Mouse (Mus musculus): ENCODE results near the gene Tmem203. TPM values are rescaled to one million over a fixed set of nuclear protein-coding genes. Genes with fewer than 3 reads are reported as not detected.
A peak's percentile ranks its signal among the peaks of the same experiment; 100 is the strongest.

The Tmem203 gene
- polyA plus RNA-seq (2017; shearing (Covaris generic)): 10 to 100 TPM; 10.8 to 13.0 TPM

DNA sequence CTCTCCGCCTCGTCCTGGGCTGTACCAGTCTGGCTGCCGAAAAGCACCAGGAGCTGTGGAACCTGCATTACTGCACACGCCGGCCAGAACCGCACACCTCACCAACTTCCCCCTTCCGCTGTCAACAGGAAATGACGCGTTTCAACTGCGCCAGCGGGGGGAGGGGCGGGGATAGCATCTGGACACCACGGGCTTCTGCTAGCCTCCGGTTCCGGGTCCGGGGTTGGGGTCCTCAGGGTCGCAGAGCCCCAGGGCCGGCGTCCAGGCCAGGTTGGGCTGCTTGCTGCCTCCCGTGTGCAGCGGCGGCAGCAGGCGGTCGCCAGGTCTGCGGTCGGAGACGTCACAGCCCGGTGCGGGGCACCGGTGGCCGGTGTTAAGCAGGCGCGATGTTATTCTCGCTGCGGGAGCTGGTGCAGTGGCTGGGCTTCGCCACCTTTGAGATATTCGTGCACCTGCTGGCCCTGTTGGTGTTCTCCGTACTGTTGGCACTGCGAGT lies at the start of gene Tmem203:
Gene Tmem203 (plus strand): TSS at position 156 of the 496 bp plus-strand sequence.
- ATAC-seq: peak; percentile 78

DNA sequence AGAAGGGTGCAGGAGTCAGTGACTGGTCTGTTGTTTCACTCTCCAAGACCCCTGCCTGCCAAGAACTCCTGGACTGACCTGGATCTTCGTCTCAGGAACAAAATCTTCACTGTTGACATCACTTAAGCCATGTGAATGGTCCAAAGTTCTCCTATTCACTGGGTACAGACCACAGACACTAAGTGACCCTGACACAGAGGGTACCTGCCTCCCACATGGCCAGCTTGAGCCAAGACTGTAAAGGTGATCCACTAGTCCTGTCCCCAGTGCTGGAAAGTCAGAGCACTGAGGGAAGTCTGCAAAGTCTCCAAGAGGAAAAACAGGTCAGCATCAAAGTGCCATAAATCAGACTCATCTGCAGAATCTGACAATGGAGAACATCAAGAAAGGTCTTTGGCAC lies 47.6 kb upstream of the Tmem203 start:
- ATAC-seq: no peak

DNA sequence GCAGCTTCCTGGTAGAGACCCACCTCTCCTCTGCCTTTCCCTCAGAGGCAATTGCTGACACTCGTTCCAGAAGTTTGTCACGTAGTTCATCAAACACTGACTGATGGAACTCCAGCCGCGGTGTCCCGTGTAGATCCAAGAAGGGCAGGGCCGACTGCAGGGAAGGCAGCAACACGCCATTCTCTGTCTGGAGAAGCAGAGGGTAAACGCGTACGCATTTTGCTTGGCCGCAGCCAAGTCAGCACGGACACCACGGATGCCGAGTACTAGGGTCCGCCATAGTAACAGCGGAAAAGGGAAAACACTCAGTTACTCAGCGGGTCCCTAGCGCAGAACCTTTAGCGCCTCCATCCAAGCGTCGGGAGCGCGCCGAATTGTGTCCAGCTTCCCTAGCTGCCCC lies 44.6 kb upstream of the Tmem203 start:
- no peak for ATAC-seq

DNA sequence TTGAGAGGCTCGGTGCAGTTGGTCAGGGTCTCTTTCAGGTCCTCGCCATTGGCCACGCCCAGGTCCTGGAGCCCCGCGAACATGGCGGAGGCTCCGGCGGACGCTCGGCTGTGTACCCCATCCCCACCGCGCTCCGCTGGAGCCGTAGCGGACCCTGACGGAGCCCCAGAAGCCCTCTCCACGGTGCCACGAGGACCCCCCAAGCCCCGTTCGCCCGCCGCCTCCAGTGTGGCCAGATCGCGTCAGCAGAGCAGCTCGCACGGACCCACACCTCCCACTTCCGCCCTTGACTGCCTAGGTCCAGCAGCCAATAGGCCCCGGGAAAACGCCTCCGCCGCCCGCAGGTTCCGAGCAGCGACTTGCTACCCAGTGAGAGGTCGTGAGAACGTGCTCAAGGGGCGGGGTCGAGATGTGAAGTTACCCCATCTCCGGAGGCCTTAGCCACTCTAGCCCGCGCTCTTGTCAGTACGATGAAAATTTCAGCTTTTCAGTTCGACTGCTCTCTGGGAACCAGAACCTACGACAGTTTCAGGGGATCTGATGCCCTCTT lies 44.0 kb upstream of the Tmem203 start, which contains the start of gene Nelfb:
Gene Nelfb (minus strand): TSS at position 369 of the 550 bp plus-strand sequence.
- ATAC-seq: peak; percentile 95

DNA sequence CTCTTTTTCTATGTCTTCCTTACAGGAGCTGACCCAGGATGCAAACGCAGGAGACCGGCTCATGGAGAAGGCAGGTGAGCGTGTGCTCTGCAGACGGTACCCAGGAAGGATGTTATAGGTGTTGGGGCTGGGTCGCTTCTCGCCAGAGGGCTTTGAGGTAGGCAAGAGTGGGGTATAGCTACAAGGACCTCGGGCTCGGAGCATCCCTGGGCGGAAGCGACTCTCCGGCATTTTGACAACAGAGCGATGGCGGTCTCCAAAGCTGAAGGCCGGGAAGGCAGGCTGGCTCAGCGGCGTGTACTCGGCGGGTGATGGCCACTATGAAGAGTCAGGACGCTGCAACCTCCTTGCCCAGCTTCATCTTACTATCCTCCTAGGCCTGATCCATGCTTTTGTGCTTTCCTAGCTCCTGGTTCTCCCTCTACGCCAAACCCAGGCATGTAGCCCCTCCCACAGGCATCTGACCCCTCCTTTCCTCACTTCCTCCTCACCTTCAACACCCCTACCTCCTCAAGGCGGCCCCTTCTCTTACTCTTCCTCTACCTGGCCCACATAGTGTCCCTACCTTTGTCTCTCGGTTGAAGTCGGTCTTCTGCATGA lies 41.9 kb upstream of the Tmem203 start:
- ATAC-seq: no peak

DNA sequence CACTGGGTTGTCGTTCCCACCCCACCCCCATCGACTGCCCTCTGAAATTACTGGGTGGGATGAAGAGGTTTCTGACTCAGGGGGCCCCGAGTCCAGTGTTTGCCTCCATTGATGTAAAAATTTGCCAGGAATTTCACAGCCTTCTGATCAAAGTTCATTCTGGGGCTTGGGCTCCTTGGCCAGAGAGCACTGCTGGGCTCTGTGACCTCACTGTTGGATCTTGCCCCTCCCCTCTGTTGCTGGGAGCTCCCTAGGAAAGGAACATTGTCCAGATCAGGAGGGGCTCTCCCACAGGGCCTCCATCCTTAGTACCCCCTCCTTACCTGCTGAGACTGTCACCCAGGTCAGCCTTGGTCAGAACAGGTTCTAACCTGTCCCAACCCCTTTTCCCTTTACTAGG lies 40.8 kb upstream of the Tmem203 start, which contains the start of gene Stpg3:
Gene Stpg3 (minus strand): TSS at position 194 of the 400 bp plus-strand sequence.
- ATAC-seq: no peak

DNA sequence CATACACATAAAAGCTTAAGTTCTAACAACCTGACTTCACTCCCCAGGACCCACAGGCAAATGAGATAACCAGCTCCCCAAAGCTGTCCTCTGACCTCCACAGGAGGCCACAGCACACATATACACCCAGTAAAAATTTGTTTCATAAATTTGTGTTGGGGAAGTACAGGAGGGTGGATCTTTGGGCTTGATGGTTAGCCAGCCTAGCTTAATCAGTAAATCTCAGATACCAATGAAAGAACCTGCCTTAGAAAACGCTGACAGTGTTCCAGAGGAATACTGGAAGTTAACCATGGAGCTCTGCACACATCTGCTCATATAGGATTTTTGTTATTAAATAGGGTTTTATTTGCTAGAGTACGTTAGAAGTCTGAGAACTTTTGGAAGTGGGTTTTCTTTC lies 37.6 kb upstream of the Tmem203 start:
- ATAC-seq: no peak

DNA sequence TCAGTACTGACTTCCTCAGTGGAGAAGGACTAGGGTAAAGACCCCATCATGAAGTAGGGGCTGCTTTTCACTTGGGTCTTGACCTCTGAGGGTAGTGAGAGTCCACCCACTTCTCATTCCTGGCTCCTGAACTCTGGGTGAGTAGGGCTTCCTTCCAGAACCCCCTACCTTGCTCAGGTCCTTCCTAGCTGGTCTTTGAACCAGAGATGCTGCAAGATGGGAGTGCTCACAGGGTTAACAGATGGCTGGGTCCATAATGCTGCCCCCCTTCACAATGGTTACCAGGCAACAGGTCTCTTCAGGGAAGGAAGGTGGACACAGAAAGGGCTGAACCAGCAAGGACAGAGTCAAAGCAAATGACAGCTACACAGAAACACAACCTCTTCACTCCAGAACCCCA lies 36.8 kb upstream of the Tmem203 start, which contains the start of gene Fam166a:
Gene Fam166a (plus strand): TSS at position 301 of the 400 bp plus-strand sequence.
- ATAC-seq: no peak

DNA sequence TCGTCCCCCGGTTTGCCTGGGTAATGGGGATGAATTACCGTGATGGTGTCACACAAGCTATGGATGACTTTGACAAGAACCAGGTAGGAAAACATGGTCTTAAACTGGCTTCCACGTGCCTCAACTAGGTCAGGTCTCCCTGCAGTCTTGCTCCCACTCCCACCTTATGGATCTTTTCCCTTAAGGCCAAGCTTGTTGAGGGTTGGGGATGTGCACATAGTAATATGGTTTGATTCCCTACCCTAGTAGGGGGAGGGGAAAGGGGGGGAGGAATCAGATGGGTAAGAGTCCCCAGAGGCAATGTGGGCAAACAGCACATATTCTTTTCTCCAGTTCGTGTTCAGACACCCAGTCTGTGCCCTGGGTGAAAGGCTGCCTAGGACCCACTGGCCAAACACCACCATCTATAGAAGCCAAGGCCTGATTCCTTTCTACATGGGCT lies 33.9 kb upstream of the Tmem203 start:
- ATAC-seq: no peak

DNA sequence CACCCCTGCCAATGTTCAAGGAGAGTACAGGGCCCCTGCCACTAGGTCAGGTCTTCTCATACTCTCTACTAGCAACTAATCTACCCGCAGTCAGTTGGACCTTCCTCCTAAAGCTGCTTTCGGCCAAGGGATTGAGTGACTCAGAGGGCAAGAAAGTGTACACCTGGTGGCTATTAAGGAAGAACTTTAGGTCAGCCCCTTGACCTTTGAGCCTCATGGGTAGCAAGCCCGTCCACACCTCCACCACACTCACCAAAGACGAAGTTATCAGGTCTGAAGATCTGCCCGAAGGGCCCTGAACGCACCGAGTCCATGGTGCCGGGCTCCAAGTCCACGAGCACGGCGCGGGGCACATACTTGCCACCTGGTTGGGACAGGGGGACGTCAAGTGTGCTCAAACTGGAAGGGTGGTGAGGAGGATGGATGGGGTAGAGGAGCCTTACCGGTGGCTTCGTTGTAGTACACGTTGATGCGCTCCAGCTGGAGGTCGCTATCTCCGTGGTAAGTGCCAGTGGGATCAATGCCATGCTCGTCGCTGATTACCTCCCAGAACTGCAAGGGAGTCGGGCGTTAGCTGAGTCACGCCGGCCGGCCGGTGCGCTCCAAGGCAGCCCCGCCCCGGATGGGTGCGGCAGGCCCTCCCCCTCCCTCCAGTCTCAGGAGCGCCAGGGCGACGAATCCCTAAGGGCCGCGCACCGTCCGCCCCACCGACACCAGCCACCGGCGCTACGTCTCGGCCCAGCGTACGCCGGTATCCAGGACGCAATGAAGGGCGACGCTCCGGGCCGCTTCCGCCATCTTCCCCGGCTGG lies 31.4 kb upstream of the Tmem203 start:
- peak; percentile 6 for ATAC-seq

DNA sequence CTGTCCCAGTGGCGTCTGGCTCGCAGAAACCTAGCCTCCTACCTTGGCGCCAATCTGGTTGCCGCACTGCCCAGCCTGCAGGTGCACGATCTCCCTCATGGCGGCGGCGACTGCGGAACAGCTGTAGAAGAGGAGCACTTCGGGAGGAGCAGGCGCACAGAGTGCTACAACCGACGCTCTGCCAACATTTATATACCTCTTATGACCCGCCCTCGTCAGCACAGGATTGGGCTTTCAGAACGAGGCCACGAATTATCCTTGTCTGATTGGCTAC lies 30.8 kb upstream of the Tmem203 start, which contains the start of gene Tubb4b:
Gene Tubb4b (minus strand): TSS at position 211 of the 274 bp plus-strand sequence.
- no peak for ATAC-seq

DNA sequence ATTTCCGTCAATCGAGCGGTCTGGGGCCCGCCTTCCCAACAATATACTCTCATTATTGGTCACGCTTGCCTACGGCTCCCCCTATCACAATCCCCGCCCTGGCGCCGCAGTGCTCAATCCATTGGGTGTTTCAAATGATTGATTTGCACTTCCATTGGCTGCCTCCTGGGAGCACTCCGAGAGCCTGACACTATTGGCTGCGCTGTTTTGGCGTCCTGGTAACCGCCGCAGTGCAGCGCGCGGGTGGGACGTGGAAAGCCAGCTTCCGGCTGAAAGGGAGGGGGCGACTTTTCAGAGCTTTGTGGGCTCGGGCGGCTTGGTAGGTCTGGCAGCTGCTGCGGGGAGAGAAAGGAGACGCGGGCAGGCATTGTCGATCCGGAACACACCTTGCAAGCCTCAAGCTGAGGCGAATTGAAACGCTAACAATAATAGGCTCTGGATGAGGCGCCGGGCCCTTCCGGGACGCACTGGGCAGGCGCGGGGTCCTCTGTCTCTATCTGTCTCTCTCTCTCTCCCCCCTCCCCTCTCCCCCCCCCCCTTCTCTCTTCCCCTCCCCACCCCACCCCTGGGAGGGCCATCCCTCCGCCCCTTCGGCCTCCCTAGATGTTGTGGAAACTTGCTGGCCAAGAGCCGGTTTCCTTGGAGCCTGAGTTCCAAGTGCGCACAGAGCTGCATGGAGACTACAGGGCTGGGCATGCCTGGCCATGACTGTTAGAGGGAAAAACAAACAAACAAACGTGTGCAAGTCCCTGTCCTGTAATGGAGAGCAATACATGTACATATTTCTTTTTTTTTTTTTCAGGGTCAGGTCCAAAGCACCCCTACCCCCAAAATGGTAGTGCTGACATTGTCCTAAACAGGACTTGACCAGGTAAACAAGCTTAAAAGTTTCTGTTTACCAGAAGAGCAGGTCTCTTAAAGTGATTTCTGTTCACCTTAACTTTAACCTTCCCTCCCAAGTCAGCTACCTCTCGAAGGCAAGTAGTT lies 30.2 kb upstream of the Tmem203 start:
- peak; percentile 87 for ATAC-seq

DNA sequence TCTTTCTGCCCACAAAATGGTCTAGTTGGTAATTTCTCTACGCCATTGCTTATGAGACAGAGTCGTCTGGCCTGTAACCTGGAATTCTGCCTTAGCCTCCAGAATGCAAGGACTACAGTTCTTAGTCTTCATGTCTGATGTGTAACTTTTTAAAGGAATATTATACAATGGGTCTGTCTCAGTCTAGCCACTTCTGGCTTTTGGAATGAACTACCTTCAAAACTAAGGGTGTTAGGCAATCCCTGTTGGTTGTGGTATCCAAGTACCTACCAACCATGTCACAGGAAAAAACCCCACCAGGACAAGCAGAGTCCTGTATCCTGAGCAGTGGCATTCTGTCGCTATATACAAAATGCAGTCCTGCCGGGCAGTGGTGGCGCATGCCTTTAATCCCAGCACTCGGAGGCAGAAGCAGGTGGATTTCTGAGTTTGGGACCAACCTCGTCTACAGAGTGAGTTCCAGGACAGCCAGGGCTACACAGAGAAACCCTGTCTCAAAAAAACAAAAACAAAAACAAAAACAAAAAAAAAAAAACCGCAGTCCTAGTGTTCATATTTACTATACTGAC lies 29.3 kb upstream of the Tmem203 start:
- ATAC-seq: no peak

DNA sequence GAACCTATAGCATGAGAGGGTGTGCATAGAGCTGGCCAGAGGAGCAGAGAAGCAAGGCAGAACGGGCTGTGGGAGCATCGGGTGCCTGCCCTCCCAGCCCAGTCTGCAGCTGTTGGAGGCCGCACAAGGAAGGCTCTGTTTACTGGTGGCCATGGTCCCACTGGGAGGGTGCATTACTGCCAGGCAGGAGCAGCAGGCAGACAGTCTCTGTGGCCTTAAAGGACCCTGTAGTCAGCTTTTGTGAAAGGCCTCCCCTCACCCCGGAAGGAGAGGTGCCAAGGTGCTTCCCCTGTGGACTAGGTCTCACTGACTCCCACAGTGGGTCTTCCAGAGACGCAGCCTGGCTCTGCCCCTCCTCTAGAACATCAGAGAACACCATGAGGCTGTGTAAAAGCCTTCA lies 28.4 kb upstream of the Tmem203 start:
- no peak for ATAC-seq

DNA sequence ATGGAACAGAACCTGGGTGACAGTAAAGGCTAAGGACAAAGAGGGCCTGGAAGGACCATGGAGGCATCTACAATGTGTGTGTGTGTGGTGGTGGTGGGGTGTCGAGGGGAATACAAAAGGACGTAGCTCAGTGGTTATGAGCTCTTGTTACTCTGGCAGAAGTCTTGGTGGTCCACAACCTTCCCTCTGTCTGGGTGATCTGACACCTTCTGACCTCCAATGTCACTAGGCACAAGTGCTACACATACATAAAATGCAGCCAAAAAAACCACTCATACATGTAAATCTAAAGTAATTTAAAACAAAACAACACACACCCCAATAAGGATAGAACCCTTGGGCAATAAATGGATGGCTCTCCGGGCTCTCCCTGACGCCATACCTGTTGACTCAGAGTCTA lies 27.8 kb upstream of the Tmem203 start:
- no peak for ATAC-seq

DNA sequence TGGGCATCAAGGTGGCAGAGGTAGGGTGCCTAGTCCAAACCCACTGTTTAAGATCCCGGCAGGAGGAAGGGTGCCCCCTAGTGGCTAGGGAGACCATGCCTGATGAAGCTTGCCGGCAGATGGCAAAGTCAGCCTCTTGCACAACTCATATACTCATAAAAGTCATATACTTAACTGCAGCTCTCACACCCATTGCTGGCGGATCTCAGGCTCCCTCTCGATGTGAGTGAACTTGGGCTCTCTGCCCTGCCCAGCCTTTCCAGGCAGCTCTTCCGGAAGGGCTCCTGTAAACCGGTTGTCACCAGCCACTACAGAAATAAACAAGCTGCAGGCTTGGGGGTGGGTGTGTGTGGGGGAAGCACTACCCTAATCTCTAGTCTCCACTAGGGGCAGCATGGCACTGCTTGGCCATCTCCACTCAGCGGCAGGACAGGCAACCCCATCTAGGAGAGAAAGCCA lies 26.8 kb upstream of the Tmem203 start:
- ATAC-seq: peak; percentile 41

DNA sequence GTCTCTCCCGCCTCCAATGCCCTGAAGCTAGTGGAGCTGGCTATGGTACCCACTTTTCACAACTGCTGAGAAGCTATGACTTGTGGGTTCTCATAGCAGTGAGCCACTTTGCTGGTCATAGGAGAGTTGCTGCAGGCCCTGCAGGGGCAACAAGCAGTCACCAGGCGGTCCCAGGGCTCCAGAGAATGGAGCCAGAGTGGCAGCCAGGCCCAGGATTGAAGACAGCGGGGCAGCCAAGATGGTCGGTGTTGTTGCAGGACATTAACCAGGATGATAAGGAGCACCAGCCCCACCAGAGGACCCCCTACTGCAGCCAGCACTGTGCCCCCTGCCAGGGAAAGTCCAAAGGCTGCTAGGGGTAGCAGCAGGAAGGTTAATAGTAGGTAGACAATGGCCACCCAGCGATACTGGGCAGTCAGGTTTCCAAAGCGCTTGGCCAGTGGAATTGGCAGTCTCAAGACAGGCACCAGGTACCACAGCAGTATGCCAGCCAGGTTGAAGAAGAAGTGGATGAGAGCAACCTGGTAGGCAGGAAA lies 26.2 kb upstream of the Tmem203 start:
- ATAC-seq: no peak

DNA sequence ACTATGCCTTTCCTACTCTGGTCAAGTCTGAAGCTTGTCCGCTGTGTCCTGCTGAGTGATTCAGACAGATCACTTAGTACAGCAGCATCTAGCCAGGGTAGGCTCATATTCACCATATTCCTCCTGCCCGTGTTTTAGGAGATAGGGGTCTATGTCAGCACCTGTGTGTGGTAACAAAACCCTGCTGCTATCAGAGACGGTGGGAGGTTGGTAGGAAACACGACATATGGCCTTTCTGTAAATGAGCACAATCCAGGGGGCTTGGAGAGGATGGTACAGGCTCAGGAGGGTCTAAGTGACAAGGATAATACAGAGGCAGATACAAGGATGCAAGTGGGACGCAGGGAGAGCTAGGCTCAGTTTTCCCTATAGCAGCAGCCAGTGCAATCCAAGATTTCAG lies 25.7 kb upstream of the Tmem203 start:
- no peak for ATAC-seq

DNA sequence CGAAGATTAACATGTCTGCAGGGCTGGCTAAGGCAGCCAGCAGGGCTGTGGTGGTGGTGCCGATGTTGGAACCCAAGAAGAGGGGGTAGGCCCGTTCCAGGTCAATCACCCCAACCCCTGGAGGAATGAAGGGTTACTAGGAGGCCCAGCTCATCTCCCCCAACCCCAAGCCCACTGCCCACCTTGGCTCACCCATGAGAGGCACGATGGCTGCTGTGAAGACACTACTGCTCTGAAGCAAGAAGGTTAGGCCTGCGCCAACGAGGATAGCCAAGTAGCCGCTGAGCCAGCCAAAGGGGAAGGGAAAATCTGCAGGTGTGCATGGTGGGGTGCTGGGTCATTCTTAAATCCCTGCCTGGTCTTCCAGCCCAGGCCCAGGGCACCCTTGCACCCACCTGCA lies 24.7 kb upstream of the Tmem203 start:
- ATAC-seq: no peak

DNA sequence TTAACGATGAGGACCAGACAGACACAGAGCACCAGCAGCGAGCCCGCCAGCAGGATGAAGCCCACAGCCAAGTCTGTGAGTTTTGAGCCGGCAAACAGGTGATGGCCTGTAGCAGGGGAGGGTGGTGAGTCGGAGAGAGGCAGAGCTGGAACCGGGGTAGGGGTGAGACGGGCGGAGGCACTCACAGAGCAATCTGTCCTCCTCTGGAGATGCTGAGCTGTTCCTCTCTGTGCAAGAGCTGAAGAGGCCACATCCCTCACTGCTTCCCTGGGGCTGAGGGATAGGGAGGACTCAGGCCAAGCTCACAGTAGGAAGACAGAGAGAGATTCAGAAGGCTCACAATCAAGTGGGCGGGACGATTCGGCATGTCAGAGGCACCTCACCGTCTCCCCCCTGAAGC lies 24.2 kb upstream of the Tmem203 start:
- no peak for ATAC-seq

DNA sequence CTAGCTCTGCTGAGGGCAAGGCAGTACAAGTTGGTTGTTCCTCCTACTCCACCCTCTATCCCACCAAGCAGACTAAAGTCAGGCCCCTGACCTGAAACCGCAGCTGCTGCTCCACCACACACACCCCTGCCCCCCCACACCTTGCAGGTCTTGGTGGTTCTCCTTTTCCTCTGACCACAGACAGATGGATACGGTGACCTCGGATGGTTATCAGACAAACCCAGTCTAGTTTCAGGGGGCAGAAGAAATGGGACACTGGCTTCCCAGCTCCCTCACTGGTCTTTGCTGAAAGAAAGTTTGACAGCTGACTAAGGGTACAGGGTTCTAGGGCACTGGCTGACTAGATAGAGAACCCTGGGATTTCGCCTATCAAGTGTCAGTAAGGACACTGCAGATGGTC lies 21.8 kb upstream of the Tmem203 start:
- ATAC-seq: no peak

DNA sequence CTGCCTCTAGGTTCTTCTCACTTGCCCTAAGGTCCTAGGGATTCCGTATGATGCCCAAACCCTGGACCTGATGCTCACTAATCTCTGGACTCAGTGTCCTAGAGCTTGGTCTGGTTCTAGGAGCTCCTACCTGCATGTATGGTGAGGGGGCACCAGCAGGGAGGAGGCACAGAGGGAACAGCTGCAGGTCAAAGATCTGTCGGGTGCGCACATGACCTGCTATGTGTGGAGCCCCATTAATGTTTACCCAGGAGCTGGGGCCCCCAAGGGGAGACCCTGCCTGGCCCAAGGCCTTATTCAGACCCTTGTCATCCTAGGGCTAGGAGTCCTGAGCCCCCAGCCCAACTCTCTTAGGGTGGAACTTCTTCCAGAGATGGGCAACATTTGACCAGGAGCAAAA lies 21.2 kb upstream of the Tmem203 start, which contains the start of gene Slc34a3:
Gene Slc34a3 (minus strand): TSS at position 315 of the 400 bp plus-strand sequence.
- no peak for ATAC-seq

Measured in activated CD4-positive, CD25-positive, alpha-beta regulatory T cell, adult 4 months (primary cell).